Mouse (Mus musculus): ENCODE measurements at regions not wholly inside any gene's neighbourhood (a gene's known extent, or its start where the extent isn't known, plus 50 kb on each side); places are given as distances from the start of the nearest gene placed in this dataset.

GRCm38 (mm10) chr14:67141581-67142441 lies 1132.8 kb upstream of the Gulo start:
- 36% methylated on average over 15 of the region's 15 CpGs for WGBS
- DNase-seq = no peak
- no peak overlapping the region for H3K4me3 ChIP-seq (replicated peaks; ENCODE audit: extremely low read depth, low read depth, low read length)
- H3K4me1 ChIP-seq (ENCODE audit: control insufficient read depth, insufficient read depth, low read length) = no peaks in the 10 kb centered on the region
- TF ChIP-seq CTCF (IDR thresholded peaks at IDR 0.05; ENCODE audit: insufficient read depth, low read length) = no peak
- TF ChIP-seq POLR2A (IDR thresholded peaks at IDR 0.05; ENCODE audit: borderline replicate concordance, extremely low read depth, low read depth, low read length) = no peak

- peaks cover 2% of the 10 kb centered on the region for H3K4me1 ChIP-seq (ENCODE audit: control insufficient read depth, insufficient read depth, low read length)
- TF ChIP-seq POLR2A (IDR thresholded peaks at IDR 0.05; ENCODE audit: borderline replicate concordance, extremely low read depth, low read depth, low read length) (no peak), CTCF (IDR thresholded peaks at IDR 0.05; ENCODE audit: insufficient read depth, low read length) (no peak)
- no peak for DNase-seq
- WGBS = 64% methylated on average over 7 of the region's 7 CpGs
- no peak overlapping the region for H3K4me3 ChIP-seq (replicated peaks; ENCODE audit: extremely low read depth, low read depth, low read length)
These were observed 1132.1 kb upstream of the Gulo start for GRCm38 (mm10) chr14:67141151-67141550.

GRCm38 (mm10) chr14:67139674-67140073 lies 1130.7 kb upstream of the Gulo start:
- no peak overlapping the region for H3K4me3 ChIP-seq (replicated peaks; ENCODE audit: extremely low read depth, low read depth, low read length)
- DNase-seq = no peak

GRCm38 (mm10) chr14:67139152-67139551 lies 1130.1 kb upstream of the Gulo start:
- no peak overlapping the region for H3K4me3 ChIP-seq (replicated peaks; ENCODE audit: extremely low read depth, low read depth, low read length)
- WGBS = 73% methylated on average over 5 of the region's 5 CpGs
- H3K4me1 ChIP-seq (ENCODE audit: control insufficient read depth, insufficient read depth, low read length) = peaks cover 4% of the 10 kb centered on the region
- no peak for TF ChIP-seq POLR2A (IDR thresholded peaks at IDR 0.05; ENCODE audit: borderline replicate concordance, extremely low read depth, low read depth, low read length)
- no peak for TF ChIP-seq CTCF (IDR thresholded peaks at IDR 0.05; ENCODE audit: insufficient read depth, low read length)
- no peak for DNase-seq

More at GRCm38 (mm10) chr14:67139674-67140073, 1130.7 kb upstream of the Gulo start:
- no peak for TF ChIP-seq CTCF (IDR thresholded peaks at IDR 0.05; ENCODE audit: insufficient read depth, low read length)
- TF ChIP-seq POLR2A (IDR thresholded peaks at IDR 0.05; ENCODE audit: borderline replicate concordance, extremely low read depth, low read depth, low read length) = no peak
- peaks cover 4% of the 10 kb centered on the region for H3K4me1 ChIP-seq (ENCODE audit: control insufficient read depth, insufficient read depth, low read length)

GRCm38 (mm10) chr14:67136141-67136498 lies 1127.1 kb upstream of the Gulo start:
- TF ChIP-seq POLR2A (IDR thresholded peaks at IDR 0.05; ENCODE audit: borderline replicate concordance, extremely low read depth, low read depth, low read length) (no peak), CTCF (IDR thresholded peaks at IDR 0.05; ENCODE audit: insufficient read depth, low read length) (no peak)
- 40% methylated on average over 2 of the region's 2 CpGs for WGBS
- no peak for DNase-seq
- Histone ChIP-seq H3K4me3 (replicated peaks; ENCODE audit: extremely low read depth, low read depth, low read length) (no peak overlapping the region), H3K4me1 (ENCODE audit: control insufficient read depth, insufficient read depth, low read length) (peaks cover 4% of the 10 kb centered on the region)

- 17% methylated on average over 18 of the region's 18 CpGs for WGBS
- TF ChIP-seq POLR2A (IDR thresholded peaks at IDR 0.05; ENCODE audit: borderline replicate concordance, extremely low read depth, low read depth, low read length) = no peak
- TF ChIP-seq CTCF (IDR thresholded peaks at IDR 0.05; ENCODE audit: insufficient read depth, low read length) = no peak
- H3K4me1 ChIP-seq (ENCODE audit: control insufficient read depth, insufficient read depth, low read length) = peaks cover 4% of the 10 kb centered on the region
- H3K4me3 ChIP-seq (replicated peaks; ENCODE audit: extremely low read depth, low read depth, low read length) = no peak overlapping the region
- DNase-seq = no peak
These were observed 1126.5 kb upstream of the Gulo start for GRCm38 (mm10) chr14:67135221-67136140.

- TF ChIP-seq CTCF (IDR thresholded peaks at IDR 0.05; ENCODE audit: insufficient read depth, low read length) (no peak), POLR2A (IDR thresholded peaks at IDR 0.05; ENCODE audit: borderline replicate concordance, extremely low read depth, low read depth, low read length) (no peak)
- WGBS = 58% methylated on average over 6 of the region's 6 CpGs
- Histone ChIP-seq H3K4me3 (replicated peaks; ENCODE audit: extremely low read depth, low read depth, low read length) (no peak overlapping the region), H3K4me1 (ENCODE audit: control insufficient read depth, insufficient read depth, low read length) (peaks cover 4% of the 10 kb centered on the region)
- DNase-seq = no peak
These were observed 1124.2 kb upstream of the Gulo start for GRCm38 (mm10) chr14:67133221-67133620.

- Histone ChIP-seq H3K4me3 (replicated peaks; ENCODE audit: extremely low read depth, low read depth, low read length) (no peak overlapping the region), H3K4me1 (ENCODE audit: control insufficient read depth, insufficient read depth, low read length) (no peaks in the 10 kb centered on the region; the same call in 1 of the 2 replicates)
- 93% methylated on average over 7 of the region's 7 CpGs for WGBS
- TF ChIP-seq POLR2A (IDR thresholded peaks at IDR 0.05; ENCODE audit: borderline replicate concordance, extremely low read depth, low read depth, low read length) (no peak), CTCF (IDR thresholded peaks at IDR 0.05; ENCODE audit: insufficient read depth, low read length) (no peak)
- DNase-seq = no peak
These were observed 1118.1 kb upstream of the Gulo start for GRCm38 (mm10) chr14:67127118-67127517.

GRCm38 (mm10) chr14:67126254-67126653 lies 1117.2 kb upstream of the Gulo start:
- Histone ChIP-seq H3K4me3 (replicated peaks; ENCODE audit: extremely low read depth, low read depth, low read length) (no peak overlapping the region), H3K4me1 (ENCODE audit: control insufficient read depth, insufficient read depth, low read length) (no peaks in the 10 kb centered on the region; the same call in 1 of the 2 replicates)
- WGBS = 49% methylated on average over 6 of the region's 6 CpGs
- TF ChIP-seq CTCF (IDR thresholded peaks at IDR 0.05; ENCODE audit: insufficient read depth, low read length) = no peak
- no peak for TF ChIP-seq POLR2A (IDR thresholded peaks at IDR 0.05; ENCODE audit: borderline replicate concordance, extremely low read depth, low read depth, low read length)
- DNase-seq = no peak
